Mouse (Mus musculus): ENCODE results near the gene Ahdc1.

DNA sequence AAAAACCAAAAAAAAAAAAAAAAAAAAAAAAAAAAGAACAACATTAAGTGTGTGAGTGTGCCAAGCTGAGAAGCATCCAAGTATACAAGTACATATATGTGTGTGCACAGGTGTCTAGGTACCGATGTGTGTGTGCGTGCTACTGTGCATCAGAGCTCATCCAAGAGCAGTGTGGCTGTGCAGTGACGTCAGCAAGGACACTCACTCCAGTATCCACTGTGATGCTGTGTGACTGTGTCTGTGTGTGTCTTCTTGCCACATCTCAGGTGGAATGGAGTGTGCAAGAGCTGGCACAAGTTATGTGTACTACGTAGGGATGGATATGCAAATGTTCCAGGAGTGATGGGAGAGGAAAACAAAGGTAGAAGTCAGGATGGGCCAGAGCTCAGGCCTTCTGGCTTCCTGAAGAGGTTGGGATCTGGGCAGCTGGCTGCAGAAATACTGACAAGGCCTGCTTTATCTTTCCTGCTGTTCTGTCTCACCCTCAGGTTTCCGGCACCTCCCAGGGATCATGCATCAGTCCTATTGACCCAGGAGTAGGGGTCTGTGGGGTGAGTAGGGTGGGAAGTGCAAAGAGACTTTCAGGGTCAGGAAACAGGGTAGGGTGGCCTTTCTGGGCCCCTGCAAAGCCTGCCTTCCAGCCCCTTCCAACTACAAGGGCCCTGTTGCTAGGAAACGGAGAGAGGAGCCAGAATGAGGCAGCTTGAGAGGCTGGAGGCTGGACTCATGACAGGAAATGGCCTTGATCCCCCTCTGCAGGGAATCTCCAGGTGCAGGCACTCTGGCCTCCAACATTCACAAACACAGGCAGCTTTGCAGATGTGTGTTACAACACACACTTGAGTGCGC is 27.2 kb upstream of the Ahdc1 start:
- TF ChIP-seq CTCF (IDR thresholded peaks at IDR 0.05; ENCODE audit: insufficient read depth, low read length) = no peak
- TF ChIP-seq POLR2A (IDR thresholded peaks at IDR 0.05; ENCODE audit: borderline replicate concordance, extremely low read depth, low read depth, low read length) = no peak

Data from lung, adult 2 months (tissue).